Mouse (Mus musculus): ENCODE measurements around the gene Ptms.

Ptms gene

GRCm38 (mm10) chr6:124919695-124920317 is at the start of gene Ptms:
Ptms (minus strand) TSS chr6:124920103.
- DNase-seq (ENCODE audit: low spot score in 2 of 2) = peak in 1 of 2 experiments; percentile 55

DNA sequence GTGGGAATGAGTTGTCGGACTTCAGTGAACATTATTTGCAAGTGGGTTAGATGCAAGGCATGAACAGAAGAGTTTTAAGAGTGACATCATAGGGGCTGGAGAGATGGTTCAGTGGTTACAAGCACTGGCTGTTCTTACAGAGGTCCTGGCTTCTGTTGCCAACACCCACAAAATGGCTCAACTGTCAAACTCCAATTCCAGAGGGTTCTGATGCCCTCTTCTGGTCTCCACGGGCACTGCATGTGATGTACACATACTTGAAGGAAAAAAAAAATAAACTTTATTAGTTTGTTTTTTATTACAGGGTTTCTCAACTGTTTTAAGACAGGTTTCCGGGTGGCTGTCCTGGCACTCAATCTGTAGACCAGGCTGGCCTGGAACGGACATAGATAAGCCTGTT is 47.9 kb upstream of the Ptms start:
- peak; percentile 20 to 72 for DNase-seq (ENCODE audit: low spot score in 2 of 2)

DNA sequence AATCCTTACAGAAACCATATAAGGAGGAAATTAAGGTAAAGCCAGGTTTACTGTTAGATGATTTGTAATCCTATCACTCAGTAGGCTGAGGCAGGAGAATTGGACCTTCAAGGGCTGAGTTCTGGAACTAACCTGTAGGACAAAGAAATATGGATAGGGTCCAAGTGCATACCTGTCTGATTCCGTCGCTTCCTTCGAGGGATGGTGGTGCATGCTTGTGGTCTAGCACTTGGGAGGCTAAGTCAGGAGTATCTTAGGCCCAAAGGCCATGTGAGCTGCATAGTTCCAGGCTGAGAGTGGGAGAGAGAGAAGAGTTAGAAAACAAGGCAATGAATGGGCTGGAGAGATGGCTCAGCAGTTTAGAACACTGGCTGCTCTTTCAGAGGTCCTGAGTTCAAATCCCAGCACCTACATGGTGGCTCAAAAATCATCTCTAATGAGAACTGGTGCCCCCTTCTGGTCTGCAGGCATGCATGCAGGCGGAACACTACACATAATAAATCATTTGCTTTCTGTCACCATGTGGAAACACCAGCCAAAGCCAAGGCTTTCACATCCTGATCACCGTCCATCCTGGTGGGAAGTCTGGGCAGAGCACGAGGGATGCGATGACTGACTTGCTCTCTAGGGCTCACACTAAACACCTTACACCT is 46.7 kb upstream of the Ptms start:
- DNase-seq (ENCODE audit: low spot score in 2 of 2) = peak in 1 of 2 experiments; percentile 40

DNA sequence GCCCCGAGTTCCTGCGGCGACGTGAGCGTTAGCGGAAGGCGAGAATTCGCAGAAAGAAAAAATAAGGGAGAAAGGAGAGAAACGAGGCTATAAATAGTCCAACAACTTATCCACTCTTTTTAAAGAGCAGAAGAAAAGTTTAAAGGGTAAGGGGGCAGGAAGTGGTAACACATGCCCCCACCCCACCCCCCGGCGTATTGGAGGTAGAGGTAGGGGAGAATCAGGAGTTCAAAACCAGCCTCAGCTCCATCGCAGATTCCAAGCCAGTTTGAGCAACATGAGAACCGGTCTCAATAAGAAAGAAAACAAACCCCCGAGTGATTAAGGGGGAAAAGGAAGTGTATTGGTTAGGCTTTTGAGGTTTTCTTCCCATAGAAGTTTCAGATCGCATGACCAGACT is 45.8 kb upstream of the Ptms start:
- DNase-seq (ENCODE audit: low spot score in 2 of 2) = no peak

GRCm38 (mm10) chr6:124965088-124965719 is 45.3 kb upstream of the Ptms start, which contains the start of gene Cops7a:
Cops7a (minus strand) TSS chr6:124965538.
- peak; percentile 94 to 97 for DNase-seq (ENCODE audit: low spot score in 2 of 2)

DNA sequence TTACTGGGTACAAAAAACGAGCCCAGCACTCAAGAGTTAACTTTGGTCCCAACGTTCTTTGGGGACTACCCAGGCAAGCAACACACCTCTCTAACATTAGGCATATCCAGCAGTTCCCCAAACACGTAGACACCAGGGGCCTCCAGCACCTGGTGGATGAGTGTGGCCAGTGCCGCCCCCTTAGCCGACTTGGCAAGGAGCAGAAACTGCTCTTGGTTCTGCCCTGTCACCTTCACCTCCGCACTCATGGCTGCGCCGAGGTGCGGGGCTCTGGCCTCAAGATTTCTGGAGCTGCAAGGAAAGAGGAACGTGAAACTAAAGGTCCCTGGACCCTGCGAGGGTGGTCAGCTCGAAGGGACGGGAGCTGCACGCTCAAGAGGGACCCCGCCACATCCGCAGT is 44.7 kb upstream of the Ptms start:
- no peak for DNase-seq (ENCODE audit: low spot score in 2 of 2)

DNA sequence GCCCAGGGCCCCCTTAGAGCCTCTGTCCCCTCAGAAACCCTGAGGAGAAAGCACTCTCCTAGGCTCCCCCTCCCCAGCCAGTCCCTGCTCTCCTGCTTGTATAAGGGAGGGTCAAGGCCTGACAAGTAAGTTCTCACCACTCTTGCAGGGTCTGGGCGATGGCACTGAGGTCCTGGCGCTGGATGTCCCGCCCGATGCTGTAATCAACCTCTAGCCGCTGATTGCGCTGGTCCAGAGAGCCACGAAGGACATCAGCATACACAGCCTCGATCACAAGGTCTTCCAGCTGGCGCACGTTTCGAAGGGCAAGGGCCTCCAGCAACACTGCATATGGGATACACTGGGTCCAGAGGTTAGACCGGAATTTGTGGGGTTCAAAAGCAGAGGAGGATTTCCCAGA is 41.1 kb upstream of the Ptms start:
- no peak for DNase-seq (ENCODE audit: low spot score in 2 of 2)

- no peak for DNase-seq (ENCODE audit: low spot score in 2 of 2)
These were observed 40.1 kb upstream of the Ptms start for GRCm38 (mm10) chr6:124959960-124960359.

- no peak for DNase-seq (ENCODE audit: low spot score in 2 of 2)
These were observed 38.2 kb upstream of the Ptms start for GRCm38 (mm10) chr6:124958127-124958526.

- DNase-seq (ENCODE audit: low spot score in 2 of 2) = no peak
These were observed 35.3 kb upstream of the Ptms start for GRCm38 (mm10) chr6:124955212-124955611.

DNA sequence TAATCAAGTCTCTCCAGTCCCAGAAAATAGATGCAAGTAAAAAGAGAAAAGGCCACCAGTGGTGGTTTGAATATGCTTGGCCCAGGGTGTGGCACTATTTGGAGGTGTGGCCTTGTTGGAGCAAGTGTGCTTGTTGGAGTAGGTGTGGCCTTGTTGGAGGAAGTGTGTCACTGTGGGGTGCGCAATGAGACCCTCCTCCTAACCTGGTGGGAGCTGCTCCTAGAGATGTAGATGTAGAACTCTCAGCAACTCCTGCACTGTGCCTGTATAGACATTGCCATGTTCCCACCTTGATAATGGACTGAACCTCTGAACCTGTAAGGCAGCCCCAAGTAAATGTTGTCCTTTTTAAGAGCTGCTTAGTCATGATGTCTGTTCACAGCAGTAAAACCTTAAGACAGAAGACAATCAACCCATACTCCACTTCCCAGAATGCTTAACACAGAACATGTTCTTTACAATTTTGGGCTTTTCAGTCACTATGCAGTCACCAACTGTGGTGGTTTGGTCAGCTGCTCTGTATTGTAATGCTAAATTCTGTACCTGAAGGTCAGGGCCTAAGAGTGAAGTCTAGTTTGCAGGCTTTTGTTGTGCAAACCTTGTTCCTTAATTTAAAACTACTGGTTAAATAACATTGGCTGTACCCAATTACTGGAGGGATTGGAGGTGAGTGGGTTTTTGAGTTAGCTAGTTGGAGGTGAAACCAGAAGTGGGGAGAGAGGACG is 34.2 kb upstream of the Ptms start:
- no peak for DNase-seq (ENCODE audit: low spot score in 2 of 2)

DNA sequence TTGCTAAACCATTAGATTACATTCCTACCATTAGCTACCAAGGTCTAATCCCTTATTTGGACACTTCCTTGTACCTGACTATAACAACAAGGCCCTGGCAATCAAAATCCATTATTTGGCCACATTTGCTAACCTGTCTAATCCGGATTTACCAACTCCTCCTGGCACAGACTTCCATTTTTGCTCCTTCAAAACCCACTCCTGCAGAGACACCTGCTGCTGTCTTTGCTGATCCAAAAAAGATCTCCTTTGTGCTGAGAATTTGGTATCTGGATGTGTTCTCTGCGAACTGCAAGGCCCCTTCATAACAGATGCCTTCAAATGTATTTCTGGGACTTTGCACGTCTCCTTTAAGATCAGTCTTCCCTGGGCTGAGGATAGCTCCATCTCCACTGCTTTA is 23.6 kb upstream of the Ptms start:
- DNase-seq (ENCODE audit: low spot score in 2 of 2) = no peak

DNA sequence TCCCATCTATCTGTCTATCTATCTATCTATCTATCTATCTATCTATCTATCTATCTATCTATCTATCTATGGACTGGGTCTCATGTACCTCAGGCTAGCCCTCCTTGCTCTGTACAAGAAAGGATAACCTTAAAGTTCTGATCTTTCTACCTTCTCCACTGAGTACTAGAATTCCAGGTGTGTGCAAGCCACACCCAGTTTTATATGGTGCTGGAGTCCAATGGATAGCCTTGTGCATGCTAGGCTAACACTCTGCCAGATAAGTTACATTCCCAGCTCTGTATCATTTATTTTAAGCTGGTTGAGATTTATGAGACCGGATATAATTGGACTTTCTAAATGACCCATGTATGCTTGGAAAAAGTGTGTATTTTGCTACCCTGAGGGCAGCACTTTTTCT is 21.8 kb upstream of the Ptms start:
- no peak for DNase-seq (ENCODE audit: low spot score in 2 of 2)

GRCm38 (mm10) chr6:124938554-124938953 is 18.7 kb upstream of the Ptms start:
- DNase-seq (ENCODE audit: low spot score in 2 of 2) = no peak

DNA sequence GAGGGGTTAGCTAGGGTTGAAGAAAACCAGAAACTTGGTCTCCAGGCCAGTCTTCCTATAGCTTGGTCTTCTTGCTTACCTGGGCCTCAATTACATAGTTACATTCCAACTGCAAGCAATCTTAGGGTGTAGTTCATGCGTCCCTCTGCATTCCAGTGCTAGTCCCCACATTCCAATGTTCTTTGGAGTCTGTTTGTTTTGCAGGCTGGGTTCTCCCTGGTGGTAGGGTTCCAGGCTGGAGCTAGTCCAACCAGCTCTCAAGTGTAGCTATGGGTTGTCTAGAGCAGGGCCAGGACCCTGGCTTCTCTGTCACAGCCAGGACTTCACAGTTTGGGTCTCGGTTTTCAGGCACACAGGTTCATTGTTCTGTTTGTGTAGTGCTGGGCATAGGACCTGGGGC is 17.6 kb upstream of the Ptms start:
- DNase-seq (ENCODE audit: low spot score in 2 of 2) = no peak

DNA sequence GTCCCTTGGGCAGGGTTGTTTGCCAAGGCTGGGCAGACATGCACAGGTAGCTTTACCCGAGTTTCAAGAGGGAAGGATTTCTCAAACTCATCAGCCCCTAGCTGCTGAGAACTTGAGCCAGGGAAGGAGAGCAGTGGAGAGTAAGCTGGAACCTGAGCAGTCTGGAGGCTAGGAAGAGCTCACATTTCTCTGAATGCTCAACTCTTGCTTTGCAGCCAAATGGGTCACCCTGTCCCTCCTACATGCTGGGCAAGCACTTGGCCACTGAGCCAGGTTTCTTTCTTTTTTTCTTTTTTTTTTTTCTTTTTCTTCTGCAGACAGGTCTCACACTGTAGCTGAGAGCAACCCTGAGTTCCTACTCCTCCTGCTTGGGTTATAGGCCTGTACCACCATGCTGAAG is 16.8 kb upstream of the Ptms start:
- DNase-seq (ENCODE audit: low spot score in 2 of 2) = no peak

DNA sequence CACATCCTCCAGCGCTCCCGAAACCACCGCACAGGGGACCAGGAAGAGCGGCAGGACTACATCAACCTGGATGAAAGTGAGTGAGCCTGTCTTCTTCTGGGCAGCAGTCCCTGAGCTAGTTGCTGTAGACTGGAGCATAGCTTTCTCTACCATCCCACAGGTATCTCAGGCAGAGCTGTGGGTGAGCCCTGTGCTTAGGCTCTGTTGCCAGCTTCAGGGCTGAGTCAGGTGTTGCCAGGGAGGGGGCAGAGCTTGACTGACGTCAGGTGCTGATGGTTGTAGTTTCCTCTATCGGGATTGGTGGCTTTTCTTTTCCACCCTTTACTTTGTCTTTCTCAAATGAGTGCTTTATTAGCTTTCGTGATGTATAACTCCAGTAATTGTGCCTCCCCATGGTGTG is 14.8 kb upstream of the Ptms start:
- no peak for DNase-seq (ENCODE audit: low spot score in 2 of 2)

GRCm38 (mm10) chr6:124933127-124933526 is 13.2 kb upstream of the Ptms start:
- no peak for DNase-seq (ENCODE audit: low spot score in 2 of 2)

DNA sequence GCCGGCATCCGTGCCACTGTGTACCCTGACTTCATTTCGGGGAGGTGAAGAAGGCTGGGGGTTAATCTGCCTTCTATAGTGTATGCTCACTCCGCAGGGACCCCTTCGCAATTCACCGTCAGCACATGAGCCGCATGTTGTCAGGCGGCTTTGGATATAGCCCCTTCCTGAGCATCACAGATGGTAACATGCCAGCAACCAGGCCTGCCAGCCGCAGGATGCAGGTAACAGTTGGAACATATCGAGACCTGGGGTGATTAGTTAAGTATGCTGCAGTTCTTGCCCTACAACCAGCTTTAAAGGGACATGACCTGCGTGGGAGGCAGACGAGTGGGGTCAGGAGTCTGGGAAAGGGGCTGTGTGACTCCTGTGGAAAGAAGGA is 12.4 kb upstream of the Ptms start:
- DNase-seq (ENCODE audit: low spot score in 2 of 2) = no peak

- peak in 1 of 2 experiments; percentile 54 for DNase-seq (ENCODE audit: low spot score in 2 of 2)
These were observed 11.8 kb upstream of the Ptms start for GRCm38 (mm10) chr6:124931525-124932313.

DNA sequence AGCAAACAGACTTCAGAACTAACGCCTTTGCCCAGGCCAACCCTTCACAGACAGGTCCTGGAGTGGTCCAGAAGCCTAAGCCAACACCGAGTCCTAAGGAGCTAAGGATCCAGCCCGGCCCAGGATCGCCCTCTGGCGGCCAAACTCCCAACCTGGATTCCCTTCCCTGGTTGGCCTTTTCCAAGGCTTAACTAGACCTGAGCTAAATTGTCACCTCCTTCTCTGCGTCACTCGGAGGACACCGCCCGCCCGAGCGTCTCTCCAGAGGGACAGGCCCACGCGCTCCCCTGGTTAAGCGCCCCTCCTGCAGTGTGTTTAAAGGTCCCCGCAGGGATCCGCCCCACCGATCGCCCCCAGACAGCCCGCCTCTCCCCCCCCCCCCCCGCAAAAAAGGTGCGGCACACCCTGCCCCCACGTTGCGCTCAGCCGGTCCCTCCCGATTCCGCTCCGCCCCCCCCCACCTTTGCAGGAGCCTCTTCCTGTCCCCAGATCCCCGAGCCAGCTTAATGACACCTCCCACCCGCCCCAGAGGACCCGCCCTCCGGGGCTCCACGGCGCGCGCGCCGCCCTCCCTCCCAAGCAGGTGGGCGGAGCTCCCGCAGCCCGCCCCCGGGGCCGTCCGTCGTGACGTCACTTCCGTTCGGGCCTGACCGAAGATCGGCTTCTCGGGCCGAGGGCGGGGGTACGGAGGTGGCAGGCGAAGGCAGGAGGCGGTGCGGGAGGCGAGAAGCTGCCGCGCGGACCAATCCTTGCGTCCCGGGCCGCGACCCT is 11.0 kb upstream of the Ptms start, which contains the start of gene Mlf2:
TSS of gene Mlf2 (plus strand) at position 633 of the 771 bp plus-strand sequence.
- peak; percentile 98 to 99 for DNase-seq (ENCODE audit: low spot score in 2 of 2)
